Mouse (Mus musculus): ENCODE results near the gene Dohh.

- no peak for TF ChIP-seq POLR2A (IDR thresholded peaks at IDR 0.05; ENCODE audit: borderline replicate concordance, extremely low read depth, insufficient read depth, insufficient read length, poor library complexity, severe bottlenecking)
- TF ChIP-seq CTCF (IDR thresholded peaks at IDR 0.05; ENCODE audit: borderline replicate concordance, extremely low read depth, insufficient read depth, insufficient read length), result no peak
Measured at GRCm38 (mm10) chr10:81428507-81428870, 44.3 kb downstream of the Dohh start.
